Mouse (Mus musculus): Measurements from ENCODE around the gene Lyrm7. TPM values are rescaled to one million over a fixed set of nuclear protein-coding genes. Genes with fewer than 3 reads are reported as not detected.

The Lyrm7 gene
- polyA plus RNA-seq, 1 experiment = 2.9 TPM

GRCm38 (mm10) chr11:54844424-54844823 lies 16.3 kb downstream of the Lyrm7 start:
- WGBS = 5% methylated on average over 9 of the region's 9 CpGs
- Histone ChIP-seq H3K27ac (ENCODE audit: control insufficient read depth, insufficient read depth, low read length) (peak overlapping the region; percentile 91), H3K4me1 (replicated peaks; ENCODE audit: control insufficient read depth, insufficient read depth, low read length) (peaks cover 21% of the 10 kb centered on the region), H3K36me3 (ENCODE audit: control insufficient read depth, insufficient read depth, low read length) (no peaks in the 10 kb centered on the region), H3K27me3 (ENCODE audit: control insufficient read depth, insufficient read depth, low read length) (no peaks in the 10 kb centered on the region), H3K4me3 (ENCODE audit: control insufficient read depth, insufficient read depth, low read length) (no peak overlapping the region)
- DNase-seq = peak; percentile 76
- TF ChIP-seq CTCF (IDR thresholded peaks at IDR 0.05; ENCODE audit: borderline replicate concordance, control insufficient read depth, extremely low read depth, insufficient read depth, low read length, poor library complexity) = no peak
- peak; percentile 64; the same call in 1 of the 2 replicates for TF ChIP-seq POLR2A (IDR thresholded peaks at IDR 0.05; ENCODE audit: control insufficient read depth, extremely low read depth, insufficient read depth, low read length, poor library complexity)

- Histone ChIP-seq H3K4me1 (replicated peaks; ENCODE audit: control insufficient read depth, insufficient read depth, low read length) (peaks cover 14% of the 10 kb centered on the region), H3K27ac (ENCODE audit: control insufficient read depth, insufficient read depth, low read length) (no peak overlapping the region), H3K27me3 (ENCODE audit: control insufficient read depth, insufficient read depth, low read length) (no peaks in the 10 kb centered on the region), H3K4me3 (ENCODE audit: control insufficient read depth, insufficient read depth, low read length) (no peak overlapping the region), H3K36me3 (ENCODE audit: control insufficient read depth, insufficient read depth, low read length) (no peaks in the 10 kb centered on the region)
- DNase-seq = no peak
- 99% methylated on average over 11 of the region's 11 CpGs for WGBS
- no peak for TF ChIP-seq CTCF (IDR thresholded peaks at IDR 0.05; ENCODE audit: borderline replicate concordance, control insufficient read depth, extremely low read depth, insufficient read depth, low read length, poor library complexity)
- TF ChIP-seq POLR2A (IDR thresholded peaks at IDR 0.05; ENCODE audit: control insufficient read depth, extremely low read depth, insufficient read depth, low read length, poor library complexity) = no peak
These were observed 19.8 kb downstream of the Lyrm7 start for GRCm38 (mm10) chr11:54840891-54841290.

- WGBS = 93% methylated on average over 4 of the region's 4 CpGs
- no peaks in the 10 kb centered on the region for H3K27me3 ChIP-seq (ENCODE audit: control insufficient read depth, insufficient read depth, low read length)
- no peak for DNase-seq
These were observed 21.0 kb downstream of the Lyrm7 start for GRCm38 (mm10) chr11:54839696-54840095.

GRCm38 (mm10) chr11:54836106-54836505 lies 24.6 kb downstream of the Lyrm7 start:
- Histone ChIP-seq H3K36me3 (ENCODE audit: control insufficient read depth, insufficient read depth, low read length) (no peaks in the 10 kb centered on the region), H3K27me3 (ENCODE audit: control insufficient read depth, insufficient read depth, low read length) (no peaks in the 10 kb centered on the region), H3K27ac (ENCODE audit: control insufficient read depth, insufficient read depth, low read length) (no peak overlapping the region), H3K4me3 (ENCODE audit: control insufficient read depth, insufficient read depth, low read length) (no peak overlapping the region), H3K4me1 (replicated peaks; ENCODE audit: control insufficient read depth, insufficient read depth, low read length) (peaks cover 11% of the 10 kb centered on the region)
- no peak for DNase-seq
- TF ChIP-seq POLR2A (IDR thresholded peaks at IDR 0.05; ENCODE audit: control insufficient read depth, extremely low read depth, insufficient read depth, low read length, poor library complexity) (no peak), CTCF (IDR thresholded peaks at IDR 0.05; ENCODE audit: borderline replicate concordance, control insufficient read depth, extremely low read depth, insufficient read depth, low read length, poor library complexity) (no peak)
- WGBS = 93% methylated on average over 9 of the region's 9 CpGs

More at GRCm38 (mm10) chr11:54839696-54840095, 21.0 kb downstream of the Lyrm7 start:
- Histone ChIP-seq H3K36me3 (ENCODE audit: control insufficient read depth, insufficient read depth, low read length) (no peaks in the 10 kb centered on the region), H3K27ac (ENCODE audit: control insufficient read depth, insufficient read depth, low read length) (no peak overlapping the region), H3K4me3 (ENCODE audit: control insufficient read depth, insufficient read depth, low read length) (no peak overlapping the region), H3K4me1 (replicated peaks; ENCODE audit: control insufficient read depth, insufficient read depth, low read length) (peaks cover 3% of the 10 kb centered on the region; the same call in 1 of the 2 replicates)
- TF ChIP-seq CTCF (IDR thresholded peaks at IDR 0.05; ENCODE audit: borderline replicate concordance, control insufficient read depth, extremely low read depth, insufficient read depth, low read length, poor library complexity) = no peak
- TF ChIP-seq POLR2A (IDR thresholded peaks at IDR 0.05; ENCODE audit: control insufficient read depth, extremely low read depth, insufficient read depth, low read length, poor library complexity) = no peak

GRCm38 (mm10) chr11:54834596-54834995 lies 26.1 kb downstream of the Lyrm7 start:
- Histone ChIP-seq H3K36me3 (ENCODE audit: control insufficient read depth, insufficient read depth, low read length) (no peaks in the 10 kb centered on the region), H3K27ac (ENCODE audit: control insufficient read depth, insufficient read depth, low read length) (no peak overlapping the region), H3K4me1 (replicated peaks; ENCODE audit: control insufficient read depth, insufficient read depth, low read length) (peaks cover 11% of the 10 kb centered on the region), H3K27me3 (ENCODE audit: control insufficient read depth, insufficient read depth, low read length) (no peaks in the 10 kb centered on the region), H3K4me3 (ENCODE audit: control insufficient read depth, insufficient read depth, low read length) (no peak overlapping the region)
- no peak for TF ChIP-seq CTCF (IDR thresholded peaks at IDR 0.05; ENCODE audit: borderline replicate concordance, control insufficient read depth, extremely low read depth, insufficient read depth, low read length, poor library complexity)
- TF ChIP-seq POLR2A (IDR thresholded peaks at IDR 0.05; ENCODE audit: control insufficient read depth, extremely low read depth, insufficient read depth, low read length, poor library complexity) = no peak
- peak; percentile 33 for DNase-seq
- 85% methylated on average over 2 of the region's 2 CpGs for WGBS

GRCm38 (mm10) chr11:54833833-54834232 lies 26.9 kb downstream of the Lyrm7 start:
- Histone ChIP-seq H3K4me1 (replicated peaks; ENCODE audit: control insufficient read depth, insufficient read depth, low read length) (peaks cover 11% of the 10 kb centered on the region), H3K4me3 (ENCODE audit: control insufficient read depth, insufficient read depth, low read length) (no peak overlapping the region), H3K36me3 (ENCODE audit: control insufficient read depth, insufficient read depth, low read length) (no peaks in the 10 kb centered on the region), H3K27ac (ENCODE audit: control insufficient read depth, insufficient read depth, low read length) (peak overlapping the region; percentile 17; the same call in 1 of the 2 replicates), H3K27me3 (ENCODE audit: control insufficient read depth, insufficient read depth, low read length) (no peaks in the 10 kb centered on the region)
- no peak for TF ChIP-seq POLR2A (IDR thresholded peaks at IDR 0.05; ENCODE audit: control insufficient read depth, extremely low read depth, insufficient read depth, low read length, poor library complexity)
- no peak for TF ChIP-seq CTCF (IDR thresholded peaks at IDR 0.05; ENCODE audit: borderline replicate concordance, control insufficient read depth, extremely low read depth, insufficient read depth, low read length, poor library complexity)
- DNase-seq = no peak
- WGBS = 18% methylated on average over 4 of the region's 4 CpGs

- Histone ChIP-seq H3K27ac (ENCODE audit: control insufficient read depth, insufficient read depth, low read length) (no peak overlapping the region), H3K27me3 (ENCODE audit: control insufficient read depth, insufficient read depth, low read length) (no peaks in the 10 kb centered on the region), H3K4me3 (ENCODE audit: control insufficient read depth, insufficient read depth, low read length) (no peak overlapping the region), H3K36me3 (ENCODE audit: control insufficient read depth, insufficient read depth, low read length) (no peaks in the 10 kb centered on the region), H3K4me1 (replicated peaks; ENCODE audit: control insufficient read depth, insufficient read depth, low read length) (no peaks in the 10 kb centered on the region)
- TF ChIP-seq POLR2A (IDR thresholded peaks at IDR 0.05; ENCODE audit: control insufficient read depth, extremely low read depth, insufficient read depth, low read length, poor library complexity) (no peak), CTCF (IDR thresholded peaks at IDR 0.05; ENCODE audit: borderline replicate concordance, control insufficient read depth, extremely low read depth, insufficient read depth, low read length, poor library complexity) (no peak)
- 84% methylated on average over 8 of the region's 8 CpGs for WGBS
- DNase-seq = no peak
These were observed 33.9 kb downstream of the Lyrm7 start for GRCm38 (mm10) chr11:54826819-54827218.
